Mouse (Mus musculus) adrenal gland, postnatal 25 days (tissue): ENCODE measurements around the gene Arhgap6. TPM values are rescaled to one million over a fixed set of nuclear protein-coding genes. Genes with fewer than 3 reads are reported as not detected.

Experiments used
- DNase-seq: peaks from one replicate; pipeline ENCODE4 v3.0.0; 2021; ENCODE audit warnings: mixed read lengths
- total RNA-seq: library from RNA; stranded (reverse); gene quantifications from 2 replicates; pipeline ENCODE4 v1.2.3, GENCODE M21; 2021

The Arhgap6 gene
- total RNA-seq, 1 experiment from 2014 or later, result 1.5 TPM

GRCm38 (mm10) chrX:168980370-168980769, 185.5 kb downstream of the Arhgap6 start:
- DNase-seq, result no peak

GRCm38 (mm10) chrX:169007066-169007465, 212.2 kb downstream of the Arhgap6 start:
- no peak for DNase-seq

GRCm38 (mm10) chrX:169012701-169013100, 217.8 kb downstream of the Arhgap6 start:
- no peak for DNase-seq

- DNase-seq, result no peak
These were observed 239.5 kb downstream of the Arhgap6 start for GRCm38 (mm10) chrX:169034390-169034789.

- DNase-seq, result peak; percentile 65
These were observed 241.8 kb downstream of the Arhgap6 start for GRCm38 (mm10) chrX:169036403-169037296.

- DNase-seq, result no peak
These were observed 242.5 kb downstream of the Arhgap6 start for GRCm38 (mm10) chrX:169037401-169037800.

- no peak for DNase-seq
These were observed 249.0 kb downstream of the Arhgap6 start for GRCm38 (mm10) chrX:169043872-169044271.

GRCm38 (mm10) chrX:169047595-169047994, 252.7 kb downstream of the Arhgap6 start:
- DNase-seq, result no peak

- no peak for DNase-seq
These were observed 254.7 kb downstream of the Arhgap6 start for GRCm38 (mm10) chrX:169049550-169049949.

- DNase-seq, result no peak
These were observed 259.1 kb downstream of the Arhgap6 start for GRCm38 (mm10) chrX:169053907-169054476.

- no peak for DNase-seq
These were observed 267.7 kb downstream of the Arhgap6 start for GRCm38 (mm10) chrX:169062555-169062954.

GRCm38 (mm10) chrX:169065298-169065697, 270.4 kb downstream of the Arhgap6 start:
- no peak for DNase-seq

GRCm38 (mm10) chrX:169065922-169066321, 271.0 kb downstream of the Arhgap6 start:
- no peak for DNase-seq

- no peak for DNase-seq
These were observed 280.1 kb downstream of the Arhgap6 start for GRCm38 (mm10) chrX:169075020-169075419.

- no peak for DNase-seq
These were observed 286.7 kb downstream of the Arhgap6 start for GRCm38 (mm10) chrX:169081609-169082008.

- DNase-seq, result peak; percentile 64
These were observed 291.0 kb downstream of the Arhgap6 start for GRCm38 (mm10) chrX:169085871-169086270.

GRCm38 (mm10) chrX:169089221-169089620, 294.3 kb downstream of the Arhgap6 start:
- no peak for DNase-seq

GRCm38 (mm10) chrX:169094601-169095000, 299.7 kb downstream of the Arhgap6 start:
- DNase-seq, result no peak

GRCm38 (mm10) chrX:169095584-169095983, 300.7 kb downstream of the Arhgap6 start:
- no peak for DNase-seq

GRCm38 (mm10) chrX:169102665-169103064, 307.8 kb downstream of the Arhgap6 start:
- no peak for DNase-seq

GRCm38 (mm10) chrX:169106048-169106622, 311.2 kb downstream of the Arhgap6 start:
- DNase-seq, result no peak

GRCm38 (mm10) chrX:169107372-169107771, 312.5 kb downstream of the Arhgap6 start:
- DNase-seq, result no peak

GRCm38 (mm10) chrX:169110031-169110430, 315.1 kb downstream of the Arhgap6 start:
- no peak for DNase-seq
